Mouse (Mus musculus) cerebellum, adult 2 months (tissue): ENCODE results near the gene Amdhd1.

ENCODE experiments used
- CTCF ChIP-seq: fragments of 200-500 bp; IDR thresholded peaks from 2 replicates; pipeline ENCODE4 v1.5.1; 2011; ENCODE audit warnings: low read depth, mild to moderate bottlenecking, control low read depth, low read length, moderate library complexity, borderline replicate concordance; ENCODE audit not compliant: insufficient read depth
- POLR2A ChIP-seq: fragments of 200-500 bp; IDR thresholded peaks from 2 replicates; pipeline ENCODE4 v1.6.1; 2011; ENCODE audit warnings: low read length, control low read depth, borderline replicate concordance; ENCODE audit not compliant: insufficient read depth

DNA sequence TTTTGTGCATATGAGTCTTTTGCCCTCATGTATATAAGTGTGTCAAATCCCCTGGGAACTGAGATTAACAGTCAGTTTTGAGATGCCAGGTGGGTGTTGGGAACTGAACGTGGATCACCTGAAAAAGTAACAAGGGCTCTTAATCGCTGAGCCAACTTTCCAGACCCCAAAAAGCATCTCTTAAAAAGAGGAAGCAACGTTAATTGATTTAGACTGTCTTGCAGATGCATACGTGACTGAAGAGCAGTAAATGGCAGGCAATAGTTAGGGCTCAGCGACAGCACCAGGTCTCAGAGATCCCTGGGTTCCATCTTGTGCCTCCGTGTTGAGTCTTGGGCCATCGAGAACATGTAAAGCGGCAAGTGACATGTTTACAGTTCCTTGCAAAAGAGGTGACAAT lies 12.8 kb upstream of the Amdhd1 start:
- TF ChIP-seq POLR2A (no peak), CTCF (no peak)
